Mouse (Mus musculus): ENCODE measurements at regions not wholly inside any gene's neighbourhood (a gene's known extent, or its start where the extent isn't known, plus 50 kb on each side); places are given as distances from the start of the nearest gene placed in this dataset.

DNA sequence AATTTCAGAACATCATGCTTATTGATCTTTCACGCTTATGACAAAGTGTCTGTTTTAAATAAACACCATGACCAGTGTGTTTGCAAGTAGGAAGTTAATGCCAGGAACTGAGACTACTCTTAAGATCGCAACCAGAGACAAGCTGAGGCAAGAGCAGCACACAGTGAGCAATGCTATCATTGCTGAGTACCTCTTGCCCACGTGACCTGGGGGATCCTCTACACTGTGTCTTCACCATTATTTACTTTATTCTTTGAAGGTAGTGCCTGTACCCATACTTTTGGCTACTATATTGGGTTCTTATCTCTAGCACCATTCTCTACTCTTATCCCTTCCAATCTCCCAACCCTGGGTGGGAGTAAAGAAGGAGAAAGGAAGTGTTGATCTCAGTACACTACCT lies 254.9 kb downstream of the Rpl10-ps3 start:
- Histone ChIP-seq H3K36me3 (ENCODE audit: control insufficient read depth, insufficient read depth, low read length) (no peaks in the 10 kb centered on the region), H3K4me3 (replicated peaks; ENCODE audit: low read length) (no peak overlapping the region), H3K27ac (replicated peaks; ENCODE audit: low read depth, low read length) (no peak overlapping the region), H3K9ac (ENCODE audit: low read depth, low read length, severe bottlenecking) (no peak overlapping the region), H3K27me3 (ENCODE audit: control insufficient read depth, insufficient read depth, low read length) (no peaks in the 10 kb centered on the region), H3K4me2 (replicated peaks; ENCODE audit: low read depth, low read length, severe bottlenecking) (no peak overlapping the region), H3K4me1 (ENCODE audit: control insufficient read depth, insufficient read depth, low read length) (no peaks in the 10 kb centered on the region), H3K9me3 (ENCODE audit: control insufficient read depth, low read length) (no peaks in the 10 kb centered on the region)
- ATAC-seq (ENCODE audit: low FRiP score, low read depth) (no peak), DNase-seq (ENCODE audit: low spot score) (no peak)
- 72% methylated on average over 3 of the region's 3 CpGs for WGBS
- TF ChIP-seq POLR2A (IDR thresholded peaks at IDR 0.05; ENCODE audit: borderline replicate concordance, extremely low read depth, insufficient read depth, insufficient read length), result no peak

DNA sequence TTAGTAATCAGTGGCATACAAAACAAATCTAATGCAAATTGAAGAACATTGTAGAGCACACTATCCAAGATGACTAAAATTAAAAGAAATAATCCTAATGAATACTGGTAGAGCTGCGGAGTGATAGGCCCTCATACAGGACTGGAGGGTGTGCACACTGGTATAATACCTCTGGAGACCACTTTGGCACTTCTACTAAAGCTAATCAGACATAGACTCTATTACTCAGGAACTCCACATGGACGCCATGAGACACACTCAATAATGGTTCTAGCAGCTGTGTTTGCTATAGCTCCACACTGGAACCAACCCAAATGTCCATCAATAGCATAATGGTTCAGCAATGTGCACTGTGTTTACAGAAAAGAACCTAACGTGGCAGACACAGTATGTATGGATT lies 264.6 kb downstream of the Rpl10-ps3 start:
- Histone ChIP-seq H3K27me3 (ENCODE audit: control insufficient read depth, insufficient read depth, low read length) (no peaks in the 10 kb centered on the region), H3K27ac (replicated peaks; ENCODE audit: low read depth, low read length) (no peak overlapping the region), H3K4me3 (replicated peaks; ENCODE audit: low read length) (no peak overlapping the region), H3K4me1 (ENCODE audit: control insufficient read depth, insufficient read depth, low read length) (no peaks in the 10 kb centered on the region), H3K9me3 (ENCODE audit: control insufficient read depth, low read length) (no peaks in the 10 kb centered on the region), H3K4me2 (replicated peaks; ENCODE audit: low read depth, low read length, severe bottlenecking) (no peak overlapping the region), H3K9ac (ENCODE audit: low read depth, low read length, severe bottlenecking) (no peak overlapping the region), H3K36me3 (ENCODE audit: control insufficient read depth, insufficient read depth, low read length) (no peaks in the 10 kb centered on the region)
- DNase-seq (ENCODE audit: low spot score), result no peak
- 80% methylated on average over 3 of the region's 3 CpGs for WGBS
- ATAC-seq (ENCODE audit: low FRiP score, low read depth), result no peak
- no peak for TF ChIP-seq POLR2A (IDR thresholded peaks at IDR 0.05; ENCODE audit: borderline replicate concordance, extremely low read depth, insufficient read depth, insufficient read length)

DNA sequence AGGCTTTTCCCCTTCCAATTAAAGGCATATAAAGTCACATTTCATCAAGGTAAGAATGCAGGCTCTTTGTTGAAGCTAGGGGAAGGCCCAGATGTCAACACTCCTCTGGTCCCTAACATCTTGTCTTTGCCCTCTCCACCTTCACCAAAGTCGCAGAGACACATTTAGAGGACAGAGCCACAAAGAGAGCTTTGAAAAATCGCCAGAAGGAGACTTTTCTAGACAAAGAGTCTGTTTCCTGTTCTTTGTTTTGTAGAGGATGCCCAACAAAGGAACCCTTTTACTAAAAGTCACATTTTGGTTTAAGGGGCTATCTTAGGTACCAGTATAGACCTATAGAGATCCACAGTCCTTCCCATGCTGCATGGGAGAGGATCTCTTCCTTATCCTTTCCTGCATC lies 269.9 kb upstream of the Ncam1 start:
- DNase-seq (ENCODE audit: low spot score) (no peak), ATAC-seq (ENCODE audit: low FRiP score, low read depth) (no peak)
- Histone ChIP-seq H3K9ac (ENCODE audit: low read depth, low read length, severe bottlenecking) (no peak overlapping the region), H3K4me2 (replicated peaks; ENCODE audit: low read depth, low read length, severe bottlenecking) (no peak overlapping the region), H3K9me3 (ENCODE audit: control insufficient read depth, low read length) (no peaks in the 10 kb centered on the region), H3K36me3 (ENCODE audit: control insufficient read depth, insufficient read depth, low read length) (no peaks in the 10 kb centered on the region), H3K27me3 (ENCODE audit: control insufficient read depth, insufficient read depth, low read length) (no peaks in the 10 kb centered on the region), H3K4me3 (replicated peaks; ENCODE audit: low read length) (no peak overlapping the region), H3K27ac (replicated peaks; ENCODE audit: low read depth, low read length) (no peak overlapping the region), H3K4me1 (ENCODE audit: control insufficient read depth, insufficient read depth, low read length) (no peaks in the 10 kb centered on the region)
- WGBS, result 60% methylated on average over 2 of the region's 2 CpGs
- TF ChIP-seq POLR2A (IDR thresholded peaks at IDR 0.05; ENCODE audit: borderline replicate concordance, extremely low read depth, insufficient read depth, insufficient read length), result no peak

DNA sequence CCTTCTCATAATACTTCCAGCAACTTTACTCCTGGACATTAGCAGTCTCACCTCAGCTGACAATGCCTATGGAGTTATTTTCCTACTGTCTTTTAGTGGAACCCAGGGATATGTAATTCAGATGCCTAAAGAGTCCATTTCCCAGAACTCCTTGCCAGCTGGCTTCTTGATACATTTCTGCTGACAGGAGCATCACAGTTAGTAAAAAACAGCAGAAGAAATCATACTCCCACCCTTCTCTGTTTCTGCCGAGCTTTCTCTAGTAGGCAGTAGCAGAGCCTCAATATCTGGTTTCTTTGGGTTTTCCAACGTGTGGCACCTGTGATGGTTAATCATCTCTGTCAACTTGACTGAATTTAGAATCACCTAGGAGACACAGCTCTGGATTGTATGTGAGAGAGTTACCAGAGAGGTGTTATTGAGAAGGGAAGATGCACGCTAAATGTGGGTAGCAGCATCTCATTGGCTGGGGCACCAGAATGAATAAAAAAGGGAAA lies 269.1 kb upstream of the Ncam1 start:
- H3K4me1 ChIP-seq (ENCODE audit: control insufficient read depth, insufficient read depth, low read length), result no peaks in the 10 kb centered on the region
- TF ChIP-seq POLR2A (IDR thresholded peaks at IDR 0.05; ENCODE audit: borderline replicate concordance, extremely low read depth, insufficient read depth, insufficient read length), result no peak
- ATAC-seq (ENCODE audit: low FRiP score, low read depth), result no peak
- no peak overlapping the region for H3K4me2 ChIP-seq (replicated peaks; ENCODE audit: low read depth, low read length, severe bottlenecking)
- no peak overlapping the region for H3K27ac ChIP-seq (replicated peaks; ENCODE audit: low read depth, low read length)
- no peak overlapping the region for H3K9ac ChIP-seq (ENCODE audit: low read depth, low read length, severe bottlenecking)
- no peak overlapping the region for H3K4me3 ChIP-seq (replicated peaks; ENCODE audit: low read length)
- H3K27me3 ChIP-seq (ENCODE audit: control insufficient read depth, insufficient read depth, low read length), result no peaks in the 10 kb centered on the region
- no peaks in the 10 kb centered on the region for H3K9me3 ChIP-seq (ENCODE audit: control insufficient read depth, low read length)
- DNase-seq (ENCODE audit: low spot score), result no peak
- no peaks in the 10 kb centered on the region for H3K36me3 ChIP-seq (ENCODE audit: control insufficient read depth, insufficient read depth, low read length)
- WGBS, result 85% methylated on average over 3 of the region's 3 CpGs

DNA sequence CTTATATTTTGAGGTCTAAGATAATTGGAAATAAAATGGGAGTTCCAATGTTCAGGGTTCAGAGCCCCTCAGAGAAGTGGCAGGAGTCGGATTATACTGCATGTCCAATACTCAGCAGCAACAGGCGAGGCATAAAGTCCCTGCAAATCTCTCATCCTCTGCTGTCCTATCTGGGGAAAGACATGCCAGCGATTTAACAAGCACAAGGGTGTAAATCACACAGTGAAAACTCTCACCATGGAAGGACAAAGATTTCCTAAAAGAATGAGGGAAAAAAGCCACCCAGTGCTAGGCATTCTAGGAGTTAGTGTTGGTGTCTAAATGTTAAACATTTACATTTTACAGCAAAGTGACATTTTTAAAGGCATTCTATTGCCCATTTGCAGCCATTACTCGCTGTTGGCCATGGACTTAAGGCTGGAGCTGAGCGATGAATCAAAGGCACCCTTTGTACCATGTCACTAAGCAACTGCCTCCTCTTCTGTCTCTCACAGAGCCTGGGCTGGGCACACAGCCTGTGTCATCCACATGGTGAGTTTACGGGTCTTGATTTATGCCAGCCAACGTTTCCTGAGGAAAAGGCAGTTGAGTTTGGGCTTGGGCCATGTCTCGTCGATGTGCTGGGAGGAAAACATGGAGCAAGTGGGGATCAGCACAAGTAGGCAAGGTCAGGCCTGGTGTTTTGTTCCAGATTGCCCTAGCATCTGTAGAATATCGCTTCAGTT lies 265.9 kb upstream of the Ncam1 start:
- H3K4me3 ChIP-seq (replicated peaks; ENCODE audit: low read length), result no peak overlapping the region
- H3K4me2 ChIP-seq (replicated peaks; ENCODE audit: low read depth, low read length, severe bottlenecking), result no peak overlapping the region
- ATAC-seq (ENCODE audit: low FRiP score, low read depth), result no peak
- 75% methylated on average over 10 of the region's 10 CpGs for WGBS
- no peaks in the 10 kb centered on the region for H3K27me3 ChIP-seq (ENCODE audit: control insufficient read depth, insufficient read depth, low read length)
- no peaks in the 10 kb centered on the region for H3K36me3 ChIP-seq (ENCODE audit: control insufficient read depth, insufficient read depth, low read length)
- no peak for TF ChIP-seq POLR2A (IDR thresholded peaks at IDR 0.05; ENCODE audit: borderline replicate concordance, extremely low read depth, insufficient read depth, insufficient read length)
- no peaks in the 10 kb centered on the region for H3K4me1 ChIP-seq (ENCODE audit: control insufficient read depth, insufficient read depth, low read length)
- no peak for DNase-seq (ENCODE audit: low spot score)
- no peak overlapping the region for H3K27ac ChIP-seq (replicated peaks; ENCODE audit: low read depth, low read length)
- H3K9ac ChIP-seq (ENCODE audit: low read depth, low read length, severe bottlenecking), result no peak overlapping the region
- H3K9me3 ChIP-seq (ENCODE audit: control insufficient read depth, low read length), result no peaks in the 10 kb centered on the region

All from limb, embryonic 14.5 days (tissue).